Mouse (Mus musculus) limb, embryonic 13.5 days (tissue): ENCODE measurements around the gene Tmprss11a. TPM values are rescaled to one million over a fixed set of nuclear protein-coding genes. Genes with fewer than 3 reads are reported as not detected.

Experiments
- ATAC-seq: fragments of 200-750 bp; cut with Nextera tagmentation; 2 replicates; pipeline ENCODE4 v1.8.0; 2017; ENCODE audit warnings: low read depth, moderate number of reproducible peaks, moderate TSS enrichment; ENCODE audit not compliant: low FRiP score
- H3K27ac ChIP-seq: fragments of 300-500 bp; sonication (generic); 2 replicates; pipeline ENCODE4 v1.5.1; 2015; ENCODE audit warnings: inconsistent platforms, mild to moderate bottlenecking, moderate library complexity
- H3K27me3 ChIP-seq: fragments of 300-500 bp; sonication (generic); 2 replicates; pipeline ENCODE4 v1.6.1; 2015; ENCODE audit warnings: mild to moderate bottlenecking, inconsistent platforms
- H3K36me3 ChIP-seq: fragments of 300-500 bp; sonication (generic); 2 replicates; pipeline ENCODE4 v1.6.1; 2015; ENCODE audit warnings: inconsistent platforms, mild to moderate bottlenecking, moderate library complexity
- H3K4me1 ChIP-seq: fragments of 300-500 bp; sonication (generic); 2 replicates; pipeline ENCODE4 v1.6.1; 2015; ENCODE audit warnings: inconsistent platforms
- H3K4me2 ChIP-seq: fragments of 300-500 bp; sonication (generic); replicated peaks from 2 replicates; pipeline ENCODE4 v1.6.1; 2015; ENCODE audit warnings: inconsistent platforms, mild to moderate bottlenecking, moderate library complexity
- H3K4me3 ChIP-seq: fragments of 300-500 bp; sonication (generic); 2 replicates; pipeline ENCODE4 v1.5.1; 2015; ENCODE audit warnings: moderate library complexity, mild to moderate bottlenecking, inconsistent platforms
- H3K9ac ChIP-seq: fragments of 300-500 bp; sonication (generic); 2 replicates; pipeline ENCODE4 v1.6.1; 2015; ENCODE audit warnings: mild to moderate bottlenecking, inconsistent platforms
- H3K9me3 ChIP-seq: fragments of 300-500 bp; sonication (generic); 2 replicates; pipeline ENCODE4 v1.6.1; 2016; ENCODE audit warnings: inconsistent platforms
- WGBS: fragments of 180-500 bp; shearing (Covaris S2); methylation state at CpG from one replicate; pipeline ENCODE4 v1.1.7; 2015; 5-methylcytosine and 5-hydroxymethylcytosine counted together
- polyA plus RNA-seq: library from polyadenylated mRNA; unstranded; fragments of >200 nt; fragmentation: Nextera tagmentation; extraction: Ambion mirVana; gene quantifications from 2 replicates; pipeline ENCODE4 v1.2.1, GENCODE M21; 2015

Gene Tmprss11a
- polyA plus RNA-seq, 1 experiment from 2014 or later: not detected

DNA sequence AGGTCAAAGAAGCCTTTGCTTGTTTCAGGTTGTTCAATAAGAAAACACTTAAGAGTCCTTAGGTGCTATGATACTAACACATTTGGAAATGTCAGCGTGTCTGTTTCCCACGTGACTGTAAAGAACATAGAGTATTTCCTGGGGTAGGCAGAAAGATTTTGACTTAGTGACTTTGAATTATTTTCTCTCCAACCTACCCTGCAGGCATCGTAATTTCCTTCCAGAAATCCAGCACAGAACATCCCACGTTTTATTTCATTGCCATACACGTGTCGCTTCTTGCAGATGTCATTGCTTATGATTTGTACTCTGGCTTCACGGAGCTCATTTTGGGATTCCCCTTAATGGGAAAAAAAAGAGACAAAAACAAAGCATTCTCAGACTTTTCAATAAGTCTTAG, 54.5 kb downstream of the Tmprss11a start:
- H3K9me3 ChIP-seq: no peaks in the 10 kb centered on the region
- no peak overlapping the region for H3K9ac ChIP-seq
- H3K27ac ChIP-seq: no peak overlapping the region
- H3K36me3 ChIP-seq: no peaks in the 10 kb centered on the region
- no peak overlapping the region for H3K4me2 ChIP-seq
- 60% methylated on average over 7 of the region's 7 CpGs for WGBS
- H3K27me3 ChIP-seq: no peaks in the 10 kb centered on the region
- no peak overlapping the region for H3K4me3 ChIP-seq
- ATAC-seq: no peak
- H3K4me1 ChIP-seq: no peaks in the 10 kb centered on the region

DNA sequence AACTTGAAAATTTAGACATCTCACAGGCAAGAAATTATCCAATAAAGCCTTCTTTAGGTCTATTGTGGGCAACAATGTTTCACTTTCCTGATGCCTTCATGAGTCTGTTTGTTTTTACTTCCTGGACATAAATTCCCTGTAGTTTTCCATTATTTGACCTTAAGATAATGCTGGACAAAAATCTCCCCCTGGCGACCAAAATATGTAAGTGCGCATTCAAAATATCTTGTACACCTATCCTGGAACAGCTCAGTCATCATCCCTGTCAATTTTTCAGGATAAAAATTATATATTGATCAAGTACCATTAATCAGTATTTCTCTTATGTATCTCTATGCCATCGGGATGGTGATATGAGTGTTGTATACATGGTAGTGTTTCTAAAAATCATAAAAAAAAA, 58.0 kb downstream of the Tmprss11a start:
- H3K4me1 ChIP-seq: no peaks in the 10 kb centered on the region
- H3K27ac ChIP-seq: no peak overlapping the region
- no peak overlapping the region for H3K4me2 ChIP-seq
- H3K36me3 ChIP-seq: no peaks in the 10 kb centered on the region
- 34% methylated on average over 3 of the region's 3 CpGs for WGBS
- H3K9me3 ChIP-seq: no peaks in the 10 kb centered on the region
- ATAC-seq: no peak
- no peaks in the 10 kb centered on the region for H3K27me3 ChIP-seq
- no peak overlapping the region for H3K4me3 ChIP-seq
- no peak overlapping the region for H3K9ac ChIP-seq

DNA sequence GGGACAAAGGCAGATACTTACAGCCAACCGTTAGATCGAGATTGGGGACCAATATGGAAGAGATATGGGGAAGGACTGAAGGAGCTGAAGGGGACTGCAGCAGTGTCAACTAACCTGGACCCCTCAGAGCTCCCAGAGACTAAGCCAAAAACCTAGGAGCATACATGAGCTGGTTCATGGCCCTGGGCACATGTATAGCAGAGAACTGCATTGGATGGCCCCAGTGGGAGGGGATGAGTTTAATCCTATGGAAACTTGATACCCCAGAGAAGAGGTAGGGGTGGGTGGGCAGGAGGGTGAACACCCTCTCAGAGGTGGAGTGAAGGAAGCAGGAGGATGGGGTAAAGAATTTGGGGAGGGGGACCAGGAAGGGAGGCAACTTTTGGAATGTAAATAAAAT, 60.8 kb downstream of the Tmprss11a start:
- H3K4me2 ChIP-seq: no peak overlapping the region
- H3K9me3 ChIP-seq: no peaks in the 10 kb centered on the region
- no peak overlapping the region for H3K9ac ChIP-seq
- H3K4me1 ChIP-seq: no peaks in the 10 kb centered on the region
- no peaks in the 10 kb centered on the region for H3K27me3 ChIP-seq
- H3K4me3 ChIP-seq: no peak overlapping the region
- 87% methylated on average over 2 of the region's 2 CpGs for WGBS
- no peak overlapping the region for H3K27ac ChIP-seq
- H3K36me3 ChIP-seq: no peaks in the 10 kb centered on the region
- ATAC-seq: no peak

DNA sequence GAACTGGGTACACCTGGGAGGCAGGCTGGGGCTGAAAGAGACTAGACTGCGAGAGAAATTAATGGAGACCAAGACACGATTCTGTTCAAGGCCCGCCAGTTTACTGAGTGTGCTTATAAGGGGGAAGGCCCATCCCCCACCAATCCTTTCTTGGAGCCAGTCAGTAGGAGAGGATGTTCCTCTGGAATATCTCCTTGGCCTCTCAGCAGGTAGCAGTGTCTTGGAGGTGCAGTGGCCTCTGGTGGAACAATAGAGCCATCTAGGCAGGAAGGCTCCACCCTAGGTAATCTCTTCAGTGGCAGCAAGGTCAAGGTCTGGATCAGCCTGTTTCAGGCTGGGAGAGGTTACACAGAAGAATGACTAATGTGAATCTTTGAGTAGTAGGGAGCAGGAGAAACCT, 61.6 kb downstream of the Tmprss11a start:
- ATAC-seq: no peak
- WGBS: 84% methylated on average over 3 of the region's 3 CpGs
- no peak overlapping the region for H3K27ac ChIP-seq

DNA sequence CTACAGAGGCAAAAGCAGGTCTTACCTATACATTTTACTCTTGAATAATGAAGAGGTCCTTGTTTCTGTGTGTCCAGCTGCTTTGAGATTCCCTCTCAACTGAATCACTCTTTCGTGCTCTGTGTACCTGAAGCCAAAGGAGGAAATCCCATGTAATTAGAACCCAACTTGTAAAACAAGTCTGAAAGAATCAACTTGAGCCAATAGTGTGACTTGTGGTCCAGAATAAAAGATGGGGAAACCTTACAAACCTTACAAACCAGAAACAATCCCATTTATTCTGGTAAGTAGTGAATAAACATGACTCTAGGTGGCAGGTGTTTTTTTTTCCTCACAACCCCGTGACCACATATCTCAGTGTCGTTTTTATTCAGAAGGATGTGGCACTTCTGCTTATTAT, 95.5 kb downstream of the Tmprss11a start, which contains the start of gene Tmprss11d:
Gene Tmprss11d, minus strand, starts transcription at position 101 of the 400 bp plus-strand sequence.
- no peak within 1 kb of the TSS for H3K9ac ChIP-seq
- no peak within 1 kb of the TSS for H3K4me3 ChIP-seq
- H3K27ac ChIP-seq: no peak within 1 kb of the TSS
- 71% methylated on average over 3 of the region's 3 CpGs for WGBS
- no peaks in the 10 kb centered on the region for H3K36me3 ChIP-seq
- ATAC-seq: no peak
- H3K4me2 ChIP-seq: no peak within 1 kb of the TSS
- H3K9me3 ChIP-seq: no peaks in the 10 kb centered on the region
- H3K27me3 ChIP-seq: no peaks in the 10 kb centered on the region
- H3K4me1 ChIP-seq: no peaks in the 10 kb centered on the region

More for the DNA sequence above, 61.6 kb downstream of the Tmprss11a start:
- no peak overlapping the region for H3K4me3 ChIP-seq
- H3K9me3 ChIP-seq: no peaks in the 10 kb centered on the region
- no peak overlapping the region for H3K4me2 ChIP-seq
- H3K9ac ChIP-seq: no peak overlapping the region
- no peaks in the 10 kb centered on the region for H3K27me3 ChIP-seq
- no peaks in the 10 kb centered on the region for H3K4me1 ChIP-seq
- H3K36me3 ChIP-seq: no peaks in the 10 kb centered on the region

Other genes starting within 250 kb of the Tmprss11a start
- gene Tmprss11c, start 179.7 kb downstream of the Tmprss11a start, polyA plus RNA-seq: not detected in 2 replicates
- gene Tmprss11d, start 95.6 kb downstream of the Tmprss11a start, polyA plus RNA-seq: not detected in 2 replicates
- not detected in 2 replicates for gene Tmprss11g, start 49.6 kb upstream of the Tmprss11a start, polyA plus RNA-seq
- 0.09 TPM in 1 of 2 replicates, not detected in the other for gene Tmprss11f, start 163.4 kb upstream of the Tmprss11a start, polyA plus RNA-seq
- not detected in 2 replicates for gene Tmprss11b, start 207.4 kb upstream of the Tmprss11a start, polyA plus RNA-seq